Mouse (Mus musculus) Patski (cell line): ENCODE data around the gene Fam189a2. TPM values are rescaled to one million over a fixed set of nuclear protein-coding genes. Genes with fewer than 3 reads are reported as not detected.

ENCODE experiments used
- ATAC-seq: fragments of 100-300 bp; one replicate; pipeline ENCODE4 v1.8.0; 2021
- CTCF ChIA-PET: fragments of 350-600 bp; sonication (Branson Sonifier 250); formaldehyde crosslinking; loops from one replicate; lab custom pipeline; 2022; ENCODE audit warnings: inconsistent platforms; lab: Charles Lee
- POLR2A ChIA-PET: fragments of 350-600 bp; sonication (Branson Sonifier 250); formaldehyde crosslinking; loops from one replicate; lab custom pipeline; 2022; ENCODE audit warnings: antibody characterized with exemption, inconsistent platforms; lab: Charles Lee
- DNase-seq: peaks from one replicate; pipeline ENCODE4 v3.0.0-alpha.2; 2011; ENCODE audit warnings: low read depth, low spot score
- H3K27me3 ChIP-seq: fragments of 371-371 bp; one replicate; pipeline ENCODE4 v1.5.1; 2021
- CTCF ChIP-seq: fragments of 100-300 bp; IDR thresholded peaks from one replicate; pipeline ENCODE4 v1.5.1; 2021
- in situ Hi-C: fragments of 300-500 bp; cut with MboI; formaldehyde crosslinking; loops from 3 replicates; pipeline ENCODE4 v1.11.1; 2018; ENCODE audit warnings: low pct_unique_long_range_greater_than_20kb, mixed read lengths
- polyA plus RNA-seq: library from polyadenylated mRNA; unstranded; gene quantifications from one replicate; pipeline ENCODE4 v1.2.3, GENCODE M21; 2021

Gene Fam189a2
- polyA plus RNA-seq, 1 experiment from 2014 or later = 2.3 TPM

- H3K27me3 ChIP-seq = peaks cover 52% of the 10 kb centered on the region
- CTCF ChIA-PET = no interaction called here
- POLR2A ChIA-PET = no interaction called here
- no peak for ATAC-seq
- in situ Hi-C loops = no loop called here
- no peak for TF ChIP-seq CTCF
- DNase-seq = no peak
Measured at GRCm38 (mm10) chr19:23946751-23947150, 84.1 kb downstream of the Fam189a2 start.

GRCm38 (mm10) chr19:23946026-23946685, 84.7 kb downstream of the Fam189a2 start:
- in situ Hi-C loops = no loop called here
- peaks cover 49% of the 10 kb centered on the region for H3K27me3 ChIP-seq
- no peak for TF ChIP-seq CTCF
- ChIA-PET CTCF (no interaction called here), POLR2A (no interaction called here)
- DNase-seq (no peak), ATAC-seq (no peak)

- DNase-seq (no peak), ATAC-seq (no peak)
- ChIA-PET CTCF (interaction anchor here (1.3 kb wide), 1 partner anchor 10 kb away, joined by 3 read pairs; no protein-coding TSS in a partner anchor), POLR2A (no interaction called here)
- in situ Hi-C loops = no loop called here
- no peak for TF ChIP-seq CTCF
- peaks cover 31% of the 10 kb centered on the region for H3K27me3 ChIP-seq
Measured at GRCm38 (mm10) chr19:23942886-23943285, 87.9 kb downstream of the Fam189a2 start.

- POLR2A ChIA-PET = interaction anchor here (0.6 kb wide), 1 partner anchor 34 kb away, joined by 3 read pairs; no protein-coding TSS in a partner anchor
- in situ Hi-C loops = no loop called here
- CTCF ChIA-PET = interaction anchor here (1.4 kb wide), 1 partner anchor 51 kb away, joined by 3 read pairs; no protein-coding TSS in a partner anchor
Measured at GRCm38 (mm10) chr19:23941422-23941949, 89.3 kb downstream of the Fam189a2 start.

GRCm38 (mm10) chr19:23930826-23931225, 100.0 kb downstream of the Fam189a2 start:
- in situ Hi-C loops = no loop called here
- ChIA-PET CTCF (no interaction called here), POLR2A (no interaction called here)
- no peak for TF ChIP-seq CTCF
- H3K27me3 ChIP-seq = peaks cover 37% of the 10 kb centered on the region
- DNase-seq (no peak), ATAC-seq (no peak)

More at GRCm38 (mm10) chr19:23941422-23941949, 89.3 kb downstream of the Fam189a2 start:
- H3K27me3 ChIP-seq = peaks cover 33% of the 10 kb centered on the region
- no peak for ATAC-seq
- no peak for TF ChIP-seq CTCF
- DNase-seq = no peak

- ChIA-PET POLR2A (no interaction called here), CTCF (no interaction called here)
- H3K27me3 ChIP-seq = peaks cover 22% of the 10 kb centered on the region
- DNase-seq (no peak), ATAC-seq (peak; percentile 54)
- in situ Hi-C loops = no loop called here
- no peak for TF ChIP-seq CTCF
Measured at GRCm38 (mm10) chr19:23925541-23925940, 105.3 kb downstream of the Fam189a2 start.

GRCm38 (mm10) chr19:23924791-23925190, 106.0 kb downstream of the Fam189a2 start:
- TF ChIP-seq CTCF = no peak
- ChIA-PET POLR2A (no interaction called here), CTCF (interaction anchor here (1.8 kb wide), 1 partner anchor 58 kb away, joined by 4 read pairs; no protein-coding TSS in a partner anchor)
- peaks cover 28% of the 10 kb centered on the region for H3K27me3 ChIP-seq
- DNase-seq (no peak), ATAC-seq (no peak)
- in situ Hi-C loops = no loop called here

- ATAC-seq = no peak
- POLR2A ChIA-PET = no interaction called here
- DNase-seq = no peak
- CTCF ChIA-PET = interaction anchor here (1.8 kb wide), 1 partner anchor 57 kb away, joined by 4 read pairs; no protein-coding TSS in a partner anchor
- TF ChIP-seq CTCF = no peak
- peaks cover 29% of the 10 kb centered on the region for H3K27me3 ChIP-seq
- in situ Hi-C loops = no loop called here
Measured at GRCm38 (mm10) chr19:23924057-23924456, 106.8 kb downstream of the Fam189a2 start.

Other genes starting within 250 kb of the Fam189a2 start
- 43.3 TPM for gene Tjp2, start 194.0 kb upstream of the Fam189a2 start, polyA plus RNA-seq
- 20.9 TPM for gene Fxn, start 249.6 kb upstream of the Fam189a2 start, polyA plus RNA-seq